Mouse (Mus musculus) testis, adult 2 months (tissue): Measurements from ENCODE around the gene Arel1. TPM values are rescaled to one million over a fixed set of nuclear protein-coding genes. Genes with fewer than 3 reads are reported as not detected.

Experiments
- H3K27ac ChIP-seq: fragments of 200-500 bp; 2 replicates; pipeline ENCODE4 v1.5.1; 2012; ENCODE audit warnings: low read depth, low read length; ENCODE audit not compliant: control insufficient read depth, insufficient read depth
- H3K27me3 ChIP-seq: fragments of 200-500 bp; 2 replicates; pipeline ENCODE4 v1.6.1; 2012; ENCODE audit warnings: mild to moderate bottlenecking, low read length, moderate library complexity; ENCODE audit not compliant: control insufficient read depth, insufficient read depth
- H3K36me3 ChIP-seq: fragments of 200-500 bp; 2 replicates; pipeline ENCODE4 v1.6.1; 2012; ENCODE audit warnings: mild to moderate bottlenecking, low read length; ENCODE audit not compliant: control insufficient read depth, insufficient read depth
- H3K4me1 ChIP-seq: fragments of 200-500 bp; 2 replicates; pipeline ENCODE4 v1.6.1; 2012; ENCODE audit warnings: low read length; ENCODE audit not compliant: control insufficient read depth, insufficient read depth
- H3K4me3 ChIP-seq: fragments of 200-500 bp; 2 replicates; pipeline ENCODE4 v1.5.1; 2012; ENCODE audit warnings: low read depth, mild to moderate bottlenecking, low read length, moderate library complexity, mixed read lengths; ENCODE audit not compliant: control insufficient read depth
- CTCF ChIP-seq: fragments of 200-500 bp; IDR thresholded peaks from 2 replicates; pipeline ENCODE4 v1.5.1; 2012; ENCODE audit warnings: low read depth, mild to moderate bottlenecking, inconsistent platforms, low read length, moderate library complexity; ENCODE audit not compliant: control insufficient read depth, insufficient read depth, insufficient replicate concordance
- POLR2A ChIP-seq: fragments of 200-500 bp; IDR thresholded peaks from 2 replicates; pipeline ENCODE4 v1.6.1; 2012; ENCODE audit warnings: low read depth, mild to moderate bottlenecking, inconsistent platforms, low read length, moderate library complexity; ENCODE audit not compliant: control insufficient read depth
- polyA plus RNA-seq: library from polyadenylated mRNA; depleted of rRNA; stranded (reverse); fragments of >200 nt; gene quantifications from 2 replicates; pipeline ENCODE4 v1.2.3, GENCODE M21; 2012; rRNA removed

The Arel1 gene
- polyA plus RNA-seq, 1 experiment: 79.6 TPM

GRCm38 (mm10) chr12:84882796-84883195, 87.9 kb downstream of the Arel1 start:
- Histone ChIP-seq H3K4me3 (no peak overlapping the region), H3K27ac (no peak overlapping the region), H3K4me1 (no peaks in the 10 kb centered on the region), H3K27me3 (no peaks in the 10 kb centered on the region), H3K36me3 (no peaks in the 10 kb centered on the region)
- TF ChIP-seq POLR2A (no peak), CTCF (no peak)

- H3K27me3 ChIP-seq: no peaks in the 10 kb centered on the region
- no peak overlapping the region for H3K27ac ChIP-seq
- no peaks in the 10 kb centered on the region for H3K36me3 ChIP-seq
- TF ChIP-seq CTCF: no peak
- no peak for TF ChIP-seq POLR2A
- H3K4me1 ChIP-seq: peaks cover 13% of the 10 kb centered on the region
- no peak overlapping the region for H3K4me3 ChIP-seq
Measured at GRCm38 (mm10) chr12:84880091-84880490, 90.6 kb downstream of the Arel1 start.

GRCm38 (mm10) chr12:84876481-84877121, 94.1 kb downstream of the Arel1 start, which contains the start of gene Ltbp2:
Ltbp2 (minus strand) TSS chr12:84876532.
- peak within 1 kb of the TSS; percentile 82 for H3K4me3 ChIP-seq
- H3K27me3 ChIP-seq: no peaks in the 10 kb centered on the region
- H3K36me3 ChIP-seq: no peaks in the 10 kb centered on the region
- no peak within 1 kb of the TSS for H3K27ac ChIP-seq
- TF ChIP-seq CTCF (peak; percentile 88), POLR2A (no peak)
- peaks cover 13% of the 10 kb centered on the region for H3K4me1 ChIP-seq

GRCm38 (mm10) chr12:84875761-84876480, 94.8 kb downstream of the Arel1 start:
- Histone ChIP-seq H3K4me1 (peaks cover 13% of the 10 kb centered on the region), H3K27me3 (no peaks in the 10 kb centered on the region), H3K27ac (no peak overlapping the region), H3K4me3 (peak overlapping the region; percentile 82), H3K36me3 (no peaks in the 10 kb centered on the region)
- TF ChIP-seq POLR2A (no peak), CTCF (no peak)

GRCm38 (mm10) chr12:84873434-84873833, 97.3 kb downstream of the Arel1 start:
- Histone ChIP-seq H3K4me1 (peaks cover 13% of the 10 kb centered on the region), H3K36me3 (no peaks in the 10 kb centered on the region), H3K4me3 (no peak overlapping the region), H3K27ac (no peak overlapping the region), H3K27me3 (no peaks in the 10 kb centered on the region)
- peak; percentile 38; the same call in 1 of the 2 replicates for TF ChIP-seq CTCF
- no peak for TF ChIP-seq POLR2A

GRCm38 (mm10) chr12:84872310-84872709, 98.4 kb downstream of the Arel1 start:
- no peak for TF ChIP-seq CTCF
- no peak for TF ChIP-seq POLR2A
- peaks cover 13% of the 10 kb centered on the region for H3K4me1 ChIP-seq
- no peak overlapping the region for H3K27ac ChIP-seq
- H3K4me3 ChIP-seq: no peak overlapping the region
- no peaks in the 10 kb centered on the region for H3K36me3 ChIP-seq
- H3K27me3 ChIP-seq: no peaks in the 10 kb centered on the region

Other genes starting within 250 kb of the Arel1 start
- 43.4 and 56.6 TPM in 2 replicates for gene Npc2, start 197.7 kb downstream of the Arel1 start, polyA plus RNA-seq
- gene Isca2, start 197.6 kb downstream of the Arel1 start, polyA plus RNA-seq: 69.8 and 83.7 TPM in 2 replicates
- gene Ltbp2, start 94.4 kb downstream of the Arel1 start, polyA plus RNA-seq: 2.1 and 3.7 TPM in 2 replicates
- 57.2 and 68.1 TPM in 2 replicates for gene Fcf1, start within 50 bp of the Arel1 start, polyA plus RNA-seq
- gene Ylpm1, start 25.4 kb upstream of the Arel1 start, polyA plus RNA-seq: 38.5 and 47.1 TPM in 2 replicates
- gene Prox2, start 139.9 kb upstream of the Arel1 start, polyA plus RNA-seq: 38.3 and 42.1 TPM in 2 replicates
- gene Dlst, start 139.9 kb upstream of the Arel1 start, polyA plus RNA-seq: 55.0 and 57.4 TPM in 2 replicates
- 0.04 and 0.05 TPM in 2 replicates for gene Rps6kl1, start 180.4 kb upstream of the Arel1 start, polyA plus RNA-seq
- 2.3 and 3.6 TPM in 2 replicates for gene Pgf, start 206.9 kb upstream of the Arel1 start, polyA plus RNA-seq
- gene Eif2b2, start 248.6 kb upstream of the Arel1 start, polyA plus RNA-seq: 52.6 and 54.0 TPM in 2 replicates